Mouse (Mus musculus): ENCODE results near the gene Prkd3.
A peak's percentile ranks its signal among the peaks of the same experiment; 100 is the strongest.

Prkd3 gene

GRCm38 (mm10) chr17:78999745-79000270 is 20.8 kb downstream of the Prkd3 start:
- DNase-seq (ENCODE audit: low read depth) = no peak

- DNase-seq (ENCODE audit: low read depth) = no peak
These were observed 21.4 kb downstream of the Prkd3 start for GRCm38 (mm10) chr17:78999189-78999588.

DNA sequence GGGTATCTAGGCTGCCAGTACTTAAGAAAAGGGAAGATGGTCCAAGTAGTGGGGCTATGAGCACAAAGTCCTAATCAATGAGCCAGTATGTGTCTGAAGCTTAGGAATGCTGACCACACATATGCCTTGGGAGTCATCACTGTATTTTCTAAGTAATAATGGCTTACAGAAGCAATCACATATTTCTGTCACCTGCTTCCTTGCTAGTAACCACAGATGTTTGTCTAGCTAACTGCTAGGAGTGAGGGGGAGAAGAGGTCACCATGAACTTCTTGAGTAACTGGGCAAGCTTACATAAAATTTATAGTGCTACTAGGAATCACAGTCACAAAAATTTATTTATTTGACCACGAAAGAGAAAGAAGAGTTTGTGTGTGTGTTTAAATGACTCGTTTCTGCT is 22.5 kb downstream of the Prkd3 start:
- DNase-seq (ENCODE audit: low read depth) = no peak

DNA sequence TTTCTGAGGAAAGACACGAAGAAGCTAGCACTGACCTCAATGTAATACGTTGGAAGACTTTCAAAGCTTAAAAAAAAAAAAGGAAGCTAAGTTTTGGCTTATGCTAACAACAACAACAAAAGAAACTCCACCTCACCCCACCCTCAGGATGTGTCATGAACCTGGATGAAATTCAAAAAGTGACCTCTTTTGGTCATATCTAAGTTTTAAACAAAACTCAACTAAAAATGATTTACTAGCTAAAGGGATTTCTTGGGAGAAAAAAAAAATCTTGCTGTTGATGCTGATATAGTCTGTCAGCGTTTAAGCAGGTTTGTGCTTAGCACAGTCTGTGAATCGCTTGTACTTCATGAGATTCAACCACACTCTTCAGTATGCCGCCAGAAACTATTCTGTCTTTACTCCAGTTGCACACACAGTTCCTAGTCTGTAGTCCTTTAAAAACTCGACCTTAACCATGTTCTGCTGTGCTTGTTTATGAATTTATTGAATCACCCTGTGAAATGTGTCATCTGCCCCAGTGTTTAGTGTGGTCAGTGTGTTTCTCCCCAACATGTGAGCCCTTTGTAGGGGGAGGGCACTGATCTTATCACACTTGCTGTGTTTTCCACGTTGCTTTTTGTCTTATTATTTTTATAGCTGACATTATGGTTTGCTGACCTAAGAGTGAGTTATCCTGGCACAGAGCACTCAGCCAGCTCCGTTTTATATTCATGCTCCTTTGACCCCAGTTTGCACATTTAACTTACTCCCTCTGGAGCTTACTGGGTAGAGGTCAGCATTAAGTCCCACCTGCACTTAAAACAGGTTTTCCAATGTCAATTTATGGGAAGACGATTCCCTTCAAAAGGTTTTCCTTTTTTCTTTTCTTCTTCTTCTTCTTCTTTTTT is 25.4 kb downstream of the Prkd3 start:
- peak; percentile 69 for DNase-seq (ENCODE audit: low read depth)

GRCm38 (mm10) chr17:78994382-78994781 is 26.2 kb downstream of the Prkd3 start:
- DNase-seq (ENCODE audit: low read depth) = no peak

DNA sequence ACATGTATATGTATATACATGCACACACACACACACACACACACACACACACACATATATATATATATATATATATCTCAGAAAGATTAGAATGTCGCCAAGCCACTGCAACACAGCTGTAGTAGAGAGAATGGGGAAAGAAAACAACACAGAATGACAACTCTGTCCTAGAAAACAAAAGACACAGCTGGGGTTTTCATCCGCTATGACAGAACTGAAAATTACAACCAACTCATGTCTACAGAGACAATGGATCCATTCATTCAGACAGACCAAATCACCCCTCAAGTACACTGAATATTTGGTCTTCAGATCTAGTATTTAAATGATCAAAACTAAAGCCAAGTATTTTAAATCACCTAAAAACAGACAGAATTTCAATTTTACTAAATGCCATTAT is 26.9 kb downstream of the Prkd3 start:
- DNase-seq (ENCODE audit: low read depth) = peak; percentile 4

- peak; percentile 19 for DNase-seq (ENCODE audit: low read depth)
These were observed 28.2 kb downstream of the Prkd3 start for GRCm38 (mm10) chr17:78992303-78993027.

DNA sequence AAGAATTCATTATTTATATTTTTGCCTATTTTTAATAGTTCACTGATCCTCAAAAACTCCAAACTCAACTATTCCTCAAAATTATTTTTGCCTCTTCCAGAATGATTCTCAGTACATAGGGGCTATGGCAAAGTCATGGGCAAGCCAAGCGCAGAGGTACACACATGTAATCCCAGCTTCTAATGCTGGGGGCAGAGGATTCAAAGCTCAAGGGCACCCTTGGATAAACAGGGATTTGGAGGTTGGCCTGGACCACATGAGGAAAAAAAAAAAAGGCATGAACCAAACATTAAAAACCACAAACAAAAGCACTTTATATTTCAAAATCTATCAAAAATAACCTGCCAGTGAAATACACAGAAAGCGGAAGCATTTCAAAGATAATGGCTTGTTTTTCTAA is 29.1 kb downstream of the Prkd3 start:
- DNase-seq (ENCODE audit: low read depth) = no peak

DNA sequence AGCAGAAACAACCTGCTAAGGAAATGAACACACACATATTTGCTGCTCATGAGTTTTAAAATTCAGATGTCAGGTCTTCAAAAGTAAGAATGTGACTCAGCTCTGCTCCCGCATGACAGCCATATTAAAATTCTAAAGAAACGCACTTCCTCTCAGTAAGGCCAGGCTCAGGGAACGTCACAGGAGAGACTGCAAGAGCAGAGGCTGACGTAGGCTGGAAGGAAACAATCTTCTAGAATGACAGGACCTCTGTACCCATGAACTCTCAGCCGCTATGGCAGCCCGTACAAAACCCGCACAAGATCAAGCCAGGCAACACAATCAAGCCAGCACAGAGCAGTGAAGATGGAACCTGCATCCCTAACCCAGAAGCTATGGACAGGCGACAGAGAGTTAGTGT is 31.6 kb downstream of the Prkd3 start:
- DNase-seq (ENCODE audit: low read depth) = no peak

DNA sequence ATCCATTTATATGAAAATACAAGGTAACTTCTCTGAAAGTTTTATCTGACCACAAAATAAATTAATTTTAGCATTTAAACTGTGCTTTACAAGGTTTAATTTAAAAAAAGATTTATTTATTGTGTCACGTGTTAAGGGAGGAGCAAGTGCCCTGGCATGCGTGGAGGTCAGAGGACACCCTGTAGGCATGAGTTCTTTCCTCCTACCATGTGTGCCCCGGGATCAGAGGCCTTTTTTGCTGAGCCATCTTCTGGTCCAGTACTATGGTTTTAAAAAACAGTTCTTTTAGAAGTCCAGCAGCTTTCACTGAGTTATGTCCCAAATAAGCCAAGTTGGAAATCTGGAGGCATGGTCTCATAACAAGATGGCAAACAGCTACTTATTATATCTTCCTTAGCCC is 36.9 kb downstream of the Prkd3 start:
- no peak for DNase-seq (ENCODE audit: low read depth)

DNA sequence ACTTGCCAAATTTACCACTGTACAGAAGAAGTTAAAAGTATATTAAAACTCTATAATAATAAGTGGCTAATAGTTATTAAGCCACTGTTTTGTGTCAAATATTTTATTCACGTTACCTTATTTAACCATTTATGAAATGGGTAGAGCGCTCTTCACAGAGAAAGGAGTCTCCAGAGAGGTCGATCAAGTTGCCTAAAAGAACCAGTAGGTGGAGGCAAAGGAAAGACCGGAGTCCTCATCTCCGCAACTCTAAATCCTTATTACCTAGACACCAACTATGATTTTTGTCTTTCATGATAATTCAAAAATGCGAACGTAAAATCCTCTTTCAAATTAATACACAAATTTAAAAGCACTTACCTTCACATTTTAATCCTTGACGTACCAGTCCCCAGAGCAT is 37.5 kb downstream of the Prkd3 start:
- DNase-seq (ENCODE audit: low read depth) = no peak

DNA sequence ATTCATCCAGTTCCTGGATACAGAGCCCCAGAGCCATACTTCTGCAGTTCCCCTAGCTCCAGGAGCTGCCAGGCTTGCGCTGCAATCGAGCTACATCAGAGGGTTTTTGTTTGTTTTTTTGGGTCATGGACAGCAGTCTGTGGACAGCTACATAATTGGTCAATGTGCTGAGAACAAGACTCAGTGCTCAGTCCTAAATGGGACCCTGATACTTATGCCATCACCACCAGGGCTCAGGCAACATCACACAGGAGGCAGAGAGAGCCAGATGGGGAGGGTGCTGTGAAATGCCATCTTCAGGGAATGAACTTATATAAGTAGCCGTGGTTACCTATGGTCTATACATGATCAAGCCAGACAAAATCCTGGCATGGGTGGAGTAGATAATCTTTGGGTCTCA is 52.1 kb downstream of the Prkd3 start:
- no peak for DNase-seq (ENCODE audit: low read depth)

GRCm38 (mm10) chr17:78966092-78966883 is 54.3 kb downstream of the Prkd3 start:
- DNase-seq (ENCODE audit: low read depth) = no peak

DNA sequence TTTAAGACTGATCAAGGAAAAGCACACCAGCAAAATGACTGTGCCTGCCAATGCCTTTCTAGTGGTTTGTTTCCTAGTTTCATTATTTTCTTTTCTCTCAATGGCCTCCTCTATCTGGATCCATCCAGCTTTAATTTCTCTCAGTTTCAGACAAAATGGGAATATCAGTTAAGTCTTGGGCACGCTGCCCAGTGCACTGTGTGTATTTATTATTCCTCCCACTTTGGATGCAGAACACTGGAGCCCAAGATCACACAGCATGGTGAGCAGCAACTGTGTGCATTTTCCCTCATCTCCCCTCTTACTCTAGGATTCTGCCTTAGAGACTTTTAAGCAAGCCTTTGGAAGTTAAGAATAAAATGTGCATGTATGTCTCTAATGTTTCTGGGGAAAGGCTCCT is 56.2 kb downstream of the Prkd3 start:
- no peak for DNase-seq (ENCODE audit: low read depth)

GRCm38 (mm10) chr17:78959473-78959872 is 61.1 kb downstream of the Prkd3 start:
- no peak for DNase-seq (ENCODE audit: low read depth)

DNA sequence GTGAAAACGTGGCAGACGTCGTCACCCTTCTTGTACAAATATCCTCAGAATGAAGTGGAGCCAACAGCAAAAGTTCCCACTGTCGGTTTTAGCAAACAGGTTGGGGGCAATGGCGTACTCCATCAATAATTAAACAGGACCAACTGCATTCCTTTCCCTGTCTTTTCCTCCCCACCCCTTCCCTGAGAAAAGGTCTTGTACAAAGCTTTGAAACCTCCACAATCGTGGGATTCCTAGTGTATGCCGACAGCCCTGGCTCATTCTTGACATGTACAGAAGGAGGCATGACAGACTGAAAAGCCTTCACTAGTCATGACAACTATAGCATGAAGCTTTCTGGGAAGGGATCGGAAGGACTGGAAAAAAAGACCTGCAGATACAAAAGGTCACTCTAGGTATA is 67.4 kb downstream of the Prkd3 start:
- DNase-seq (ENCODE audit: low read depth) = no peak

DNA sequence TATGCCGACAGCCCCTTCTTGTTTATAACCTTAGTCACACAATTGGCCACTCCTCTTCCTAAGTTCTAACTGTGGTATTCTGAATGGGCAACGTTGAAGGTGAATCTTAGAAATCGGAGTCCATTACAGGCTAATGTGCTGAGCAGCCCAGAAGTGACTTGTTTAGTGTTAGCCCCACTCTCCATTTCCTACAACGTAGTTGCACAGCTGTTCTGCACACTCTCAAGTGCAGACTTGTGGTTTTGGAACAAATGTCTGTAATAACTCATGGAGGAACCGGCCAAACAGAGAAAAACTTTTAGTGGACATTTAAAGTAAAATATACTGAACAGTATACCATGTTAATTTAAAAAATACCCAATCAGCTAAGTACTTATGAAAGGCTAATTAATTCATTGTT is 68.5 kb downstream of the Prkd3 start:
- no peak for DNase-seq (ENCODE audit: low read depth)

DNA sequence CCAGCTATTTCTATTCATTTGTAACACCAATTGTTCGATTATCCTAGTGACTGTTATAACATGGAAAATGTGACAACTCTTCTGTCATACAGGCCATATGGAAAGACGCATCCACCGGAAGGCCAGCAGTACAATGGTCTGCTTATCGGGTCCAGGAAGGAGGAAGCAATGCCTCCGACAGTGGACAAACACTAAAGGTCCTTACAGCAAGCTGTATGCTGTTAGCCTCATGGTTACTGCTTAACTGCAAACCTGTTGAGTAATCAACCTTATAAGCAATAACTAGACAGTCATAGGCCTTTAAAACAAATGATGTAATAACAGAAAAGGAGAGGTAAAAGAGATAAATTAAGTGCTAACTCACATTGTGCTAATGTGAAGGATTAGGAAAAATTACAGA is 69.4 kb downstream of the Prkd3 start:
- DNase-seq (ENCODE audit: low read depth) = no peak

- no peak for DNase-seq (ENCODE audit: low read depth)
These were observed 78.0 kb downstream of the Prkd3 start for GRCm38 (mm10) chr17:78942579-78942978.

DNA sequence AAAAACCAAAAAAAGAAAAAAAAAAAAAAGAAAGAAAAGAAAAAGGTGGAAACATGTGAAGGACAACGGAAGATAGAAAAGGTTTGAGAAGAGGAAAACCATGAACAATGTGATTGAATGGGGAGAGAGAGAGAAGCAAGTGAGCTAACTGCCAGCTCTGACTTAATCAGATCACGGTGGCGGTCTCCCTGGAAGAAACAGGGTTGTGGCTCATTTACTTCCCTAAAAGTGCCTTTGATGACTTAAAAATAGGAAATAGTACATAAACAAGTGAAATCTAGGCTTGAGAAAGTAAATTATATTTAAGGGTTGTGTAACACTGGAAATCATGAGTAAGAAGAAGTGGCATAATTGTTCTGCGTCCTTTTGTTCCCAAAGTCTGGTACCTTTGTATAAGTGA is 81.7 kb downstream of the Prkd3 start:
- no peak for DNase-seq (ENCODE audit: low read depth)

DNA sequence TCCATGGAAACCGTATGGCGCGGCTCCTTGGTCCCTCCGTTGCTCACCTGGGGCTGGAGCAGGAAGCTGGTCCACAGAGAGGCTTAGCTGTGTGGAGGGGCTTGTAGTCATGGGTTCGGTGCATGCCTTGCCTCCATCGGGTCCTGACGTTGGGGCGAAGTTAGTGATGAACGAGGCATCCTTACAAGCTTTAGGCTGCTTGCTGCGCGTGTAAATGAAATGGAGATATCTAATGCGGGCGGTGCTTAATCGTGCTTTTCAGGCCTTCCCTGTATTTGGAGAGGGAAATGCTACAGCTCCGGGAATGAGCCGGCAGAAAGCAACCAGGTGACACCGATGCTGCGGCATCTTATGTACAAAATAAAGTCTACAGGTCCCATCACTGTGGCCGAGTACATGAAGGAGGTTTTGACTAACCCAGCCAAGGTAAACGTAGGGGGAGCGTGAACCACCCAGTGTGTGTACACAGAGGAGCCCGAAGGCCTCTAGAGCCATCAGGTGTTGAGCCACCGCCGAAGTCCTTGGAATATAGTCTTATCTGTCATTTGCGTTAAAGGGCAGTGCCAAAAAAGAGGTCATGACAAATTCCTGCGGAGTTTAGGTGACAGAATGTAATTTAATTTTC is 83.3 kb downstream of the Prkd3 start:
- DNase-seq (ENCODE audit: low read depth) = no peak

Measured in fibroblast of lung, adult 2 months (primary cell).